Mouse (Mus musculus) right cerebral cortex, postnatal 25 days (tissue): ENCODE results near the gene Hist1h1a.
A peak's percentile ranks its signal among the peaks of the same experiment; 100 is the strongest.
"Not testable (repeated sequence)": the region's sequence is repeated elsewhere in the genome, so short reads cannot be mapped to it uniquely, and the experiment has no call there.

Experiments
- DNase-seq: peaks from one replicate; pipeline ENCODE4 v3.0.0; 2022

Hist1h1a gene

GRCm38 (mm10) chr13:23763586-23764323, at the start of gene Hist1h1a:
Gene Hist1h1a, plus strand, starts transcription at chr13:23763666.
- DNase-seq: peak; percentile 81

- no peak for DNase-seq
Observed at GRCm38 (mm10) chr13:23716261-23717042, 47.0 kb upstream of the Hist1h1a start.

- no peak for DNase-seq
Observed at GRCm38 (mm10) chr13:23717176-23717575, 46.3 kb upstream of the Hist1h1a start.

GRCm38 (mm10) chr13:23717593-23718245, 45.7 kb upstream of the Hist1h1a start:
- not testable (repeated sequence) for DNase-seq

- no peak for DNase-seq
Observed at GRCm38 (mm10) chr13:23724239-23724638, 39.2 kb upstream of the Hist1h1a start.

GRCm38 (mm10) chr13:23725213-23725612, 38.3 kb upstream of the Hist1h1a start:
- DNase-seq: no peak

- DNase-seq: no peak
Observed at GRCm38 (mm10) chr13:23728472-23729191, 34.8 kb upstream of the Hist1h1a start.

- no peak for DNase-seq
Observed at GRCm38 (mm10) chr13:23729192-23729525, 34.3 kb upstream of the Hist1h1a start.

GRCm38 (mm10) chr13:23729706-23730105, 33.8 kb upstream of the Hist1h1a start:
- DNase-seq: no peak

- no peak for DNase-seq
Observed at GRCm38 (mm10) chr13:23730479-23730878, 33.0 kb upstream of the Hist1h1a start.

GRCm38 (mm10) chr13:23732156-23732804, 31.2 kb upstream of the Hist1h1a start:
- no peak for DNase-seq

GRCm38 (mm10) chr13:23737091-23737490, 26.4 kb upstream of the Hist1h1a start:
- no peak for DNase-seq

GRCm38 (mm10) chr13:23738041-23738440, 25.4 kb upstream of the Hist1h1a start:
- no peak for DNase-seq

- peak; percentile 90 for DNase-seq
Observed at GRCm38 (mm10) chr13:23738677-23739068, 24.8 kb upstream of the Hist1h1a start, which contains the start of gene Hist1h1c. Gene Hist1h1c, plus strand, starts transcription at chr13:23738808.

- peak; percentile 89 for DNase-seq
Observed at GRCm38 (mm10) chr13:23739069-23739921, 24.2 kb upstream of the Hist1h1a start.

GRCm38 (mm10) chr13:23739922-23740252, 23.6 kb upstream of the Hist1h1a start:
- DNase-seq: no peak

GRCm38 (mm10) chr13:23740256-23740840, 23.1 kb upstream of the Hist1h1a start:
- no peak for DNase-seq

- no peak for DNase-seq
Observed at GRCm38 (mm10) chr13:23740910-23741309, 22.6 kb upstream of the Hist1h1a start.

- DNase-seq: no peak
Observed at GRCm38 (mm10) chr13:23742007-23742406, 21.5 kb upstream of the Hist1h1a start.

GRCm38 (mm10) chr13:23743215-23743614, 20.3 kb upstream of the Hist1h1a start:
- DNase-seq: no peak

- no peak for DNase-seq
Observed at GRCm38 (mm10) chr13:23743963-23744362, 19.5 kb upstream of the Hist1h1a start.
